Mouse (Mus musculus): ENCODE measurements around the gene Nup35. TPM values are rescaled to one million over a fixed set of nuclear protein-coding genes. Genes with fewer than 3 reads are reported as not detected.

The Nup35 gene
- polyA plus RNA-seq, 2 experiments: 43.2 to 43.7 TPM

- peak overlapping the region; percentile 85 for H3K4me3 ChIP-seq (replicated peaks; ENCODE audit: low read length)
- no peaks in the 10 kb centered on the region for H3K9me3 ChIP-seq (ENCODE audit: control insufficient read depth, low read length)
- TF ChIP-seq POLR2A (IDR thresholded peaks at IDR 0.05; ENCODE audit: borderline replicate concordance, extremely low read depth, insufficient read depth, insufficient read length): no peak
- H3K27me3 ChIP-seq (ENCODE audit: control insufficient read depth, insufficient read depth, low read length): no peaks in the 10 kb centered on the region
- 20% methylated on average over 8 of the region's 8 CpGs for WGBS
- H3K9ac ChIP-seq (ENCODE audit: low read depth, low read length, severe bottlenecking): peak overlapping the region; percentile 72
- H3K27ac ChIP-seq (replicated peaks; ENCODE audit: low read depth, low read length): no peak overlapping the region
- ATAC-seq (ENCODE audit: low FRiP score, low read depth) (no peak), DNase-seq (ENCODE audit: low spot score) (no peak)
- H3K36me3 ChIP-seq (ENCODE audit: control insufficient read depth, insufficient read depth, low read length): peaks cover 19% of the 10 kb centered on the region
- peak overlapping the region; percentile 61 for H3K4me2 ChIP-seq (replicated peaks; ENCODE audit: low read depth, low read length, severe bottlenecking)
- H3K4me1 ChIP-seq (ENCODE audit: control insufficient read depth, insufficient read depth, low read length): peaks cover 4% of the 10 kb centered on the region; the same call in 1 of the 2 replicates
Observed at GRCm38 (mm10) chr2:80639398-80639797, 22.4 kb downstream of the Nup35 start.

GRCm38 (mm10) chr2:80639864-80640263, 22.8 kb downstream of the Nup35 start:
- 63% methylated on average over 3 of the region's 3 CpGs for WGBS
- no peak overlapping the region for H3K9ac ChIP-seq (ENCODE audit: low read depth, low read length, severe bottlenecking)
- DNase-seq (ENCODE audit: low spot score): no peak
- H3K4me2 ChIP-seq (replicated peaks; ENCODE audit: low read depth, low read length, severe bottlenecking): peak overlapping the region; percentile 61
- peak overlapping the region; percentile 85; the same call in 1 of the 2 replicates for H3K4me3 ChIP-seq (replicated peaks; ENCODE audit: low read length)
- no peaks in the 10 kb centered on the region for H3K9me3 ChIP-seq (ENCODE audit: control insufficient read depth, low read length)
- TF ChIP-seq POLR2A (IDR thresholded peaks at IDR 0.05; ENCODE audit: borderline replicate concordance, extremely low read depth, insufficient read depth, insufficient read length): no peak
- H3K4me1 ChIP-seq (ENCODE audit: control insufficient read depth, insufficient read depth, low read length): peaks cover 4% of the 10 kb centered on the region; the same call in 1 of the 2 replicates
- no peaks in the 10 kb centered on the region for H3K27me3 ChIP-seq (ENCODE audit: control insufficient read depth, insufficient read depth, low read length)
- no peak overlapping the region for H3K27ac ChIP-seq (replicated peaks; ENCODE audit: low read depth, low read length)
- H3K36me3 ChIP-seq (ENCODE audit: control insufficient read depth, insufficient read depth, low read length): peaks cover 22% of the 10 kb centered on the region
- no peak for ATAC-seq (ENCODE audit: low FRiP score, low read depth)

DNA sequence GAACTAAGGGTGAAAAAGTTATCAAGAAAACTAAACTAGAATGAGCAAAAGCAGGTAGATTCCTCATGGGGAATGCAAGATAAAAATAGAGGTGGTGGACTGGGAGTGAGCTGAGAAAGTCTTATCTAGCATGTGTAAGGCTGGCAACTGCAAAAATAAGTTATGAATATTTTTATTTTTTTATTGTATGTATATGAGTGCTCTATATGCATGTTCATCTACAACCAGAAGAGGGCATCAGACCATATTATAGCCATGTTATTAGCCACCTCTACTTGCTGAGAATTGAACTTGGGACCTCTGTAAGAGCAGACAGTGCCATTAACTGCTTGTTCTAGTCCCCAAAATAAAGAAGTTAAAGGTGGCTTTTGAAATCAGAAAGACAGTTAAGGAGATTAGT, 44.4 kb downstream of the Nup35 start:
- no peaks in the 10 kb centered on the region for H3K27me3 ChIP-seq (ENCODE audit: control insufficient read depth, insufficient read depth, low read length)
- ATAC-seq (ENCODE audit: low FRiP score, low read depth) (no peak), DNase-seq (ENCODE audit: low spot score) (no peak)
- no peak overlapping the region for H3K4me2 ChIP-seq (replicated peaks; ENCODE audit: low read depth, low read length, severe bottlenecking)
- H3K27ac ChIP-seq (replicated peaks; ENCODE audit: low read depth, low read length): no peak overlapping the region
- H3K9me3 ChIP-seq (ENCODE audit: control insufficient read depth, low read length): no peaks in the 10 kb centered on the region
- peaks cover 23% of the 10 kb centered on the region for H3K36me3 ChIP-seq (ENCODE audit: control insufficient read depth, insufficient read depth, low read length)
- H3K9ac ChIP-seq (ENCODE audit: low read depth, low read length, severe bottlenecking): no peak overlapping the region
- no peaks in the 10 kb centered on the region for H3K4me1 ChIP-seq (ENCODE audit: control insufficient read depth, insufficient read depth, low read length)
- H3K4me3 ChIP-seq (replicated peaks; ENCODE audit: low read length): no peak overlapping the region
- TF ChIP-seq POLR2A (IDR thresholded peaks at IDR 0.05; ENCODE audit: borderline replicate concordance, extremely low read depth, insufficient read depth, insufficient read length): no peak

GRCm38 (mm10) chr2:80662682-80663081, 45.6 kb downstream of the Nup35 start:
- Histone ChIP-seq H3K4me3 (replicated peaks; ENCODE audit: low read length) (no peak overlapping the region), H3K27me3 (ENCODE audit: control insufficient read depth, insufficient read depth, low read length) (no peaks in the 10 kb centered on the region), H3K9me3 (ENCODE audit: control insufficient read depth, low read length) (no peaks in the 10 kb centered on the region), H3K36me3 (ENCODE audit: control insufficient read depth, insufficient read depth, low read length) (peaks cover 21% of the 10 kb centered on the region), H3K4me2 (replicated peaks; ENCODE audit: low read depth, low read length, severe bottlenecking) (no peak overlapping the region), H3K4me1 (ENCODE audit: control insufficient read depth, insufficient read depth, low read length) (no peaks in the 10 kb centered on the region), H3K27ac (replicated peaks; ENCODE audit: low read depth, low read length) (no peak overlapping the region), H3K9ac (ENCODE audit: low read depth, low read length, severe bottlenecking) (no peak overlapping the region)
- DNase-seq (ENCODE audit: low spot score) (no peak), ATAC-seq (ENCODE audit: low FRiP score, low read depth) (no peak)
- TF ChIP-seq POLR2A (IDR thresholded peaks at IDR 0.05; ENCODE audit: borderline replicate concordance, extremely low read depth, insufficient read depth, insufficient read length): no peak
- 90% methylated on average over 2 of the region's 2 CpGs for WGBS

DNA sequence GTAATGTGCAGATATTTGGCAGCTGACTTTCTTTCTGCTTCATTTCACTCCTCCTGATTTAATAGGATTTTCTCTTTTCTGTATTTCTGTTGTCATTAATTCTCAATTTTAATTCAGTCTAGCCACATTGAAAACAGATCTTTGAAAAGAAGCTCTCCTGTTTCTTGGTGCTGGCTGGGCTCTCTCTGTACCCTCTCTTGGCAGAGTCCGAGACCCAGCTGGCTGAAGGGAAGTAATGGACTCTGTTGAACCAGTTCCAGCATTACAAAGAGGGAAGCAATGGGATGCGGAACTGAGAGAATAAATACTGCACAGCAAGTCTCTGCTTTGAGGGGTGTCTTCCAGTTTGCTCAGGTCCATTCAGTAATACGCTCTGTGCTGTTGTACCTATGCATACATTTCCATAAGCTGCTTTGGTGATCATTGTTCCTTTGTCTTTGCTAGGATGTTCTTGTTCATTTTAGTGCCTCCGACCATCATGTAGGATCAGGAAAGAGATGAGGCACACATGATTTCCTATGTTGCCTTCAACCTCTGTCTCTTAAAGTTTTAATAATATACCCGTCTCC, 50.4 kb downstream of the Nup35 start:
- 85% methylated on average over 5 of the region's 5 CpGs for WGBS
- no peaks in the 10 kb centered on the region for H3K9me3 ChIP-seq (ENCODE audit: control insufficient read depth, low read length)
- no peak overlapping the region for H3K4me3 ChIP-seq (replicated peaks; ENCODE audit: low read length)
- H3K9ac ChIP-seq (ENCODE audit: low read depth, low read length, severe bottlenecking): no peak overlapping the region
- ATAC-seq (ENCODE audit: low FRiP score, low read depth) (no peak), DNase-seq (ENCODE audit: low spot score) (no peak)
- no peaks in the 10 kb centered on the region for H3K27me3 ChIP-seq (ENCODE audit: control insufficient read depth, insufficient read depth, low read length)
- no peak for TF ChIP-seq POLR2A (IDR thresholded peaks at IDR 0.05; ENCODE audit: borderline replicate concordance, extremely low read depth, insufficient read depth, insufficient read length)
- peaks cover 16% of the 10 kb centered on the region; the same call in 1 of the 2 replicates for H3K36me3 ChIP-seq (ENCODE audit: control insufficient read depth, insufficient read depth, low read length)
- no peak overlapping the region for H3K27ac ChIP-seq (replicated peaks; ENCODE audit: low read depth, low read length)
- no peaks in the 10 kb centered on the region for H3K4me1 ChIP-seq (ENCODE audit: control insufficient read depth, insufficient read depth, low read length)
- no peak overlapping the region for H3K4me2 ChIP-seq (replicated peaks; ENCODE audit: low read depth, low read length, severe bottlenecking)

Data from limb, embryonic 14.5 days (tissue).